Mouse (Mus musculus) left cerebral cortex, adult 9 months (tissue): ENCODE measurements around the gene Bend6.
A peak's percentile ranks its signal among the peaks of the same experiment; 100 is the strongest.
"Not testable (repeated sequence)": the region's sequence is repeated elsewhere in the genome, so short reads cannot be mapped to it uniquely, and the experiment has no call there.

Experiments
- DNase-seq, 2 experiments: peaks; one replicate each; pipeline ENCODE4 v3.0.0; 2022; ENCODE audit warnings: low spot score in 2 of 2

Bend6 gene

GRCm38 (mm10) chr1:33906927-33907326, 689 bp downstream of the Bend6 start:
- DNase-seq: no peak

- DNase-seq: no peak
Observed at GRCm38 (mm10) chr1:33906216-33906615, 1.4 kb downstream of the Bend6 start.

GRCm38 (mm10) chr1:33903587-33903986, 4.0 kb downstream of the Bend6 start:
- DNase-seq: no peak

- no peak for DNase-seq
Observed at GRCm38 (mm10) chr1:33900175-33900574, 7.4 kb downstream of the Bend6 start.

GRCm38 (mm10) chr1:33898373-33898772, 9.2 kb downstream of the Bend6 start:
- no peak for DNase-seq

GRCm38 (mm10) chr1:33897426-33897825, 10.2 kb downstream of the Bend6 start:
- no peak for DNase-seq

- no peak for DNase-seq
Observed at GRCm38 (mm10) chr1:33896666-33897065, 10.9 kb downstream of the Bend6 start.

GRCm38 (mm10) chr1:33896116-33896515, 11.5 kb downstream of the Bend6 start:
- DNase-seq: no peak

- DNase-seq: peak in 1 of 2 experiments; percentile 58
Observed at GRCm38 (mm10) chr1:33892784-33893183, 14.8 kb downstream of the Bend6 start.

- peak in 1 of 2 experiments; percentile 59 for DNase-seq
Observed at GRCm38 (mm10) chr1:33883102-33883839, 24.3 kb downstream of the Bend6 start.

- no peak for DNase-seq
Observed at GRCm38 (mm10) chr1:33878170-33878569, 29.4 kb downstream of the Bend6 start.

- no peak for DNase-seq
Observed at GRCm38 (mm10) chr1:33876416-33876815, 31.2 kb downstream of the Bend6 start.

GRCm38 (mm10) chr1:33875691-33876090, 31.9 kb downstream of the Bend6 start:
- DNase-seq: no peak

GRCm38 (mm10) chr1:33873561-33873960, 34.1 kb downstream of the Bend6 start:
- DNase-seq: no peak

GRCm38 (mm10) chr1:33869437-33869836, 38.2 kb downstream of the Bend6 start:
- no peak for DNase-seq

- no peak for DNase-seq
Observed at GRCm38 (mm10) chr1:33869031-33869430, 38.6 kb downstream of the Bend6 start.

GRCm38 (mm10) chr1:33846807-33847206, 60.8 kb downstream of the Bend6 start:
- no peak for DNase-seq

GRCm38 (mm10) chr1:33843823-33844222, 63.8 kb downstream of the Bend6 start:
- DNase-seq: no peak

- not testable (repeated sequence) for DNase-seq
Observed at GRCm38 (mm10) chr1:33838952-33839351, 68.7 kb downstream of the Bend6 start.

GRCm38 (mm10) chr1:33830586-33830985, 77.0 kb downstream of the Bend6 start:
- DNase-seq: no peak

GRCm38 (mm10) chr1:33817931-33818330, 89.7 kb downstream of the Bend6 start:
- DNase-seq: peak in 1 of 2 experiments; percentile 25

- DNase-seq: peak; percentile 75 to 91
Observed at GRCm38 (mm10) chr1:33813868-33814794, 93.5 kb downstream of the Bend6 start, which contains the start of gene Zfp451. Zfp451 (minus strand) TSS chr1:33814595.

- no peak for DNase-seq
Observed at GRCm38 (mm10) chr1:33813495-33813867, 94.1 kb downstream of the Bend6 start.
